Mouse (Mus musculus) spleen, postnatal 10 days (tissue): Measurements from ENCODE around the gene Mrm3.
A peak's percentile ranks its signal among the peaks of the same experiment; 100 is the strongest.
"Not testable (repeated sequence)": the region's sequence is repeated elsewhere in the genome, so short reads cannot be mapped to it uniquely, and the experiment has no call there.

Experiments
- DNase-seq, 2 experiments: peaks; one replicate each; pipeline ENCODE4 v3.0.0; 2021 to 2022; ENCODE audit warnings: low spot score in 2 of 2

Gene Mrm3

GRCm38 (mm10) chr11:76242901-76243810, at the start of gene Mrm3, which contains the start of gene Glod4:
Mrm3 (plus strand) TSS chr11:76243715.
Glod4 (minus strand) TSS chr11:76243725.
- peak; percentile 86 to 94 for DNase-seq

- no peak for DNase-seq
Measured at GRCm38 (mm10) chr11:76196275-76196976, 47.1 kb upstream of the Mrm3 start.

- no peak for DNase-seq
Measured at GRCm38 (mm10) chr11:76196977-76197469, 46.5 kb upstream of the Mrm3 start.

- peak; percentile 57 to 82 for DNase-seq
Measured at GRCm38 (mm10) chr11:76201761-76202674, 41.5 kb upstream of the Mrm3 start.

- DNase-seq: no peak
Measured at GRCm38 (mm10) chr11:76206793-76207192, 36.7 kb upstream of the Mrm3 start.

- DNase-seq: no peak
Measured at GRCm38 (mm10) chr11:76210228-76210985, 33.1 kb upstream of the Mrm3 start.

GRCm38 (mm10) chr11:76211595-76211994, 31.9 kb upstream of the Mrm3 start:
- not testable (repeated sequence) for DNase-seq

- no peak for DNase-seq
Measured at GRCm38 (mm10) chr11:76213841-76214240, 29.7 kb upstream of the Mrm3 start.

- DNase-seq: no peak
Measured at GRCm38 (mm10) chr11:76215011-76215410, 28.5 kb upstream of the Mrm3 start.

- DNase-seq: no peak
Measured at GRCm38 (mm10) chr11:76216049-76216540, 27.4 kb upstream of the Mrm3 start.

GRCm38 (mm10) chr11:76216681-76217389, 26.7 kb upstream of the Mrm3 start:
- DNase-seq: peak in 1 of 2 experiments; percentile 26

GRCm38 (mm10) chr11:76217390-76217800, 26.1 kb upstream of the Mrm3 start, which contains the start of the genes Dbil5 and Gemin4:
Dbil5 (plus strand) TSS chr11:76217608.
Gemin4 (minus strand) TSS chr11:76217664.
- peak; percentile 92 to 98 for DNase-seq

GRCm38 (mm10) chr11:76224631-76225030, 18.9 kb upstream of the Mrm3 start:
- DNase-seq: no peak

- no peak for DNase-seq
Measured at GRCm38 (mm10) chr11:76225051-76225450, 18.5 kb upstream of the Mrm3 start.

GRCm38 (mm10) chr11:76236136-76236535, 7.4 kb upstream of the Mrm3 start:
- no peak for DNase-seq

- no peak for DNase-seq
Measured at GRCm38 (mm10) chr11:76239750-76240149, 3.8 kb upstream of the Mrm3 start.

GRCm38 (mm10) chr11:76243811-76244546, 464 bp downstream of the Mrm3 start:
- DNase-seq: no peak

- DNase-seq: no peak
Measured at GRCm38 (mm10) chr11:76246439-76246838, 2.9 kb downstream of the Mrm3 start.

- no peak for DNase-seq
Measured at GRCm38 (mm10) chr11:76247239-76247638, 3.7 kb downstream of the Mrm3 start.
